Mouse (Mus musculus) lung, postnatal 0 days (tissue): ENCODE data around the gene Kbtbd12. TPM values are rescaled to one million over a fixed set of nuclear protein-coding genes. Genes with fewer than 3 reads are reported as not detected.

Experiments
- ATAC-seq: fragments of 200-750 bp; cut with Nextera tagmentation; 2 replicates; pipeline ENCODE4 v1.8.0; 2017; ENCODE audit warnings: moderate library complexity
- DNase-seq: peaks from one replicate; pipeline ENCODE4 v3.0.0-alpha.2; 2016; ENCODE audit warnings: low spot score
- H3K27ac ChIP-seq: fragments of 300-500 bp; sonication (generic); 2 replicates; pipeline ENCODE4 v1.5.1; 2014; ENCODE audit warnings: antibody characterized with exemption, mild to moderate bottlenecking, low read length, mixed read lengths
- H3K27me3 ChIP-seq: fragments of 300-500 bp; sonication (generic); replicated peaks from 2 replicates; pipeline ENCODE4 v1.6.1; 2014; ENCODE audit warnings: low read length, mixed read lengths; ENCODE audit not compliant: insufficient read depth
- H3K36me3 ChIP-seq: fragments of 300-500 bp; sonication (generic); 2 replicates; pipeline ENCODE4 v1.6.1; 2014; ENCODE audit warnings: low read length, mixed read lengths; ENCODE audit not compliant: insufficient read depth
- H3K4me1 ChIP-seq: fragments of 300-500 bp; sonication (generic); 2 replicates; pipeline ENCODE4 v1.6.1; 2014; ENCODE audit warnings: antibody characterized with exemption, low read depth, low read length, mixed read lengths; ENCODE audit not compliant: insufficient read depth
- H3K4me2 ChIP-seq: fragments of 300-500 bp; sonication (generic); replicated peaks from 2 replicates; pipeline ENCODE4 v1.6.1; 2014; ENCODE audit warnings: low read depth, mild to moderate bottlenecking, low read length, moderate library complexity, mixed read lengths
- H3K4me3 ChIP-seq: fragments of 300-500 bp; sonication (generic); 2 replicates; pipeline ENCODE4 v1.5.1; 2014; ENCODE audit warnings: low read depth, low read length
- H3K9ac ChIP-seq: fragments of 300-500 bp; sonication (generic); replicated peaks from 2 replicates; pipeline ENCODE4 v1.6.1; 2014; ENCODE audit warnings: low read depth, mild to moderate bottlenecking
- H3K9me3 ChIP-seq: fragments of 300-500 bp; sonication (generic); 2 replicates; pipeline ENCODE4 v1.6.1; 2016; ENCODE audit warnings: low read length, mixed read lengths
- CTCF ChIP-seq: IDR thresholded peaks from 2 replicates; pipeline ENCODE4 v1.5.1; 2016; ENCODE audit warnings: antibody characterized with exemption, mild to moderate bottlenecking
- EP300 ChIP-seq: IDR thresholded peaks from 2 replicates; pipeline ENCODE4 v1.6.1; 2016; ENCODE audit warnings: antibody characterized with exemption, mild to moderate bottlenecking, control low read depth
- WGBS: fragments of 180-500 bp; shearing (Covaris S2); extraction: QIAGEN DNeasy Blood & Tissue Kit; methylation state at CpG from one replicate; pipeline ENCODE4 v1.1.7; 2014; 5-methylcytosine and 5-hydroxymethylcytosine counted together
- polyA plus RNA-seq: library from polyadenylated mRNA; unstranded; fragments of >200 nt; fragmentation: Nextera tagmentation; extraction: Ambion mirVana; gene quantifications from 2 replicates; pipeline ENCODE4 v1.2.1, GENCODE M21; 2015

The Kbtbd12 gene
- polyA plus RNA-seq, 1 experiment from 2014 or later = 0.97 TPM

- Histone ChIP-seq H3K9me3 (no peaks in the 10 kb centered on the region), H3K27ac (no peak overlapping the region), H3K9ac (no peak overlapping the region), H3K36me3 (no peaks in the 10 kb centered on the region), H3K4me2 (no peak overlapping the region), H3K27me3 (peaks cover 8% of the 10 kb centered on the region; the same call in 1 of the 2 replicates), H3K4me3 (no peak overlapping the region), H3K4me1 (no peaks in the 10 kb centered on the region)
- ATAC-seq = no peak
- no peak for DNase-seq
- 76% methylated on average over 10 of the region's 10 CpGs for WGBS
- TF ChIP-seq EP300 = no peak
- TF ChIP-seq CTCF = no peak
These were observed 89.2 kb downstream of the Kbtbd12 start for GRCm38 (mm10) chr6:88548405-88549049.

- WGBS = 34% methylated on average over 10 of the region's 10 CpGs
- H3K9me3 ChIP-seq = no peaks in the 10 kb centered on the region
- no peak for DNase-seq
- H3K4me3 ChIP-seq = no peak overlapping the region
- no peaks in the 10 kb centered on the region for H3K36me3 ChIP-seq
- peaks cover 8% of the 10 kb centered on the region; the same call in 1 of the 2 replicates for H3K27me3 ChIP-seq
- H3K9ac ChIP-seq = no peak overlapping the region
- TF ChIP-seq EP300 (no peak), CTCF (no peak)
- ATAC-seq = no peak
- H3K27ac ChIP-seq = no peak overlapping the region
- no peaks in the 10 kb centered on the region for H3K4me1 ChIP-seq
- no peak overlapping the region for H3K4me2 ChIP-seq
These were observed 92.4 kb downstream of the Kbtbd12 start for GRCm38 (mm10) chr6:88545397-88545790.

- 31% methylated on average over 11 of the region's 11 CpGs for WGBS
- Histone ChIP-seq H3K4me2 (no peak overlapping the region), H3K9ac (no peak overlapping the region), H3K4me1 (no peaks in the 10 kb centered on the region), H3K36me3 (no peaks in the 10 kb centered on the region), H3K27me3 (peaks cover 8% of the 10 kb centered on the region; the same call in 1 of the 2 replicates), H3K27ac (no peak overlapping the region), H3K9me3 (no peaks in the 10 kb centered on the region), H3K4me3 (no peak overlapping the region)
- ATAC-seq (no peak), DNase-seq (no peak)
- TF ChIP-seq CTCF = no peak
These were observed 92.9 kb downstream of the Kbtbd12 start for GRCm38 (mm10) chr6:88544644-88545396.

- no peak overlapping the region for H3K27ac ChIP-seq
- no peak overlapping the region for H3K4me2 ChIP-seq
- WGBS = 61% methylated on average over 3 of the region's 3 CpGs
- TF ChIP-seq EP300 (no peak), CTCF (no peak)
- H3K27me3 ChIP-seq = peaks cover 8% of the 10 kb centered on the region; the same call in 1 of the 2 replicates
- H3K4me3 ChIP-seq = no peak overlapping the region
- no peak overlapping the region for H3K9ac ChIP-seq
- ATAC-seq (no peak), DNase-seq (no peak)
- H3K4me1 ChIP-seq = no peaks in the 10 kb centered on the region
- no peaks in the 10 kb centered on the region for H3K36me3 ChIP-seq
- no peaks in the 10 kb centered on the region for H3K9me3 ChIP-seq
These were observed 93.5 kb downstream of the Kbtbd12 start for GRCm38 (mm10) chr6:88544241-88544640.

- Histone ChIP-seq H3K27ac (no peak overlapping the region), H3K27me3 (no peaks in the 10 kb centered on the region), H3K9ac (no peak overlapping the region), H3K4me1 (no peaks in the 10 kb centered on the region), H3K36me3 (no peaks in the 10 kb centered on the region), H3K4me3 (no peak overlapping the region), H3K9me3 (no peaks in the 10 kb centered on the region), H3K4me2 (no peak overlapping the region)
- 68% methylated on average over 2 of the region's 2 CpGs for WGBS
- no peak for DNase-seq
- TF ChIP-seq CTCF (no peak), EP300 (no peak)
- no peak for ATAC-seq
These were observed 97.5 kb downstream of the Kbtbd12 start for GRCm38 (mm10) chr6:88540093-88540755.

GRCm38 (mm10) chr6:88530306-88530705 lies 107.4 kb downstream of the Kbtbd12 start:
- no peak for ATAC-seq

More at GRCm38 (mm10) chr6:88530306-88530705, 107.4 kb downstream of the Kbtbd12 start:
- Histone ChIP-seq H3K36me3 (no peaks in the 10 kb centered on the region), H3K4me3 (no peak overlapping the region), H3K27me3 (no peaks in the 10 kb centered on the region), H3K4me2 (no peak overlapping the region), H3K9ac (no peak overlapping the region), H3K4me1 (no peaks in the 10 kb centered on the region), H3K27ac (no peak overlapping the region), H3K9me3 (no peaks in the 10 kb centered on the region)
- no peak for DNase-seq
- TF ChIP-seq EP300 = no peak
